Mouse (Mus musculus) liver, adult 2 months (tissue): ENCODE data around the gene Olfr1109. TPM values are rescaled to one million over a fixed set of nuclear protein-coding genes. Genes with fewer than 3 reads are reported as not detected.

ENCODE experiments used
- DNase-seq: peaks from one replicate; pipeline ENCODE4 v3.0.0-alpha.2; 2011; ENCODE audit warnings: low read depth, low spot score; ENCODE audit errors: extremely low read depth
- H3K27ac ChIP-seq: fragments of 200-500 bp; replicated peaks from 2 replicates; pipeline ENCODE4 v1.5.1; 2012; ENCODE audit warnings: low read depth, mild to moderate bottlenecking, control low read depth, inconsistent platforms, low read length; ENCODE audit not compliant: insufficient read depth
- H3K27me3 ChIP-seq: fragments of 200-500 bp; 2 replicates; pipeline ENCODE4 v1.6.1; 2012; ENCODE audit warnings: mild to moderate bottlenecking, moderate library complexity, low read length, inconsistent platforms; ENCODE audit not compliant: control insufficient read depth, insufficient read depth
- H3K36me3 ChIP-seq: fragments of 200-500 bp; 2 replicates; pipeline ENCODE4 v1.6.1; 2012; ENCODE audit warnings: low read length, inconsistent platforms; ENCODE audit not compliant: control insufficient read depth, insufficient read depth
- H3K4me1 ChIP-seq: fragments of 200-500 bp; 2 replicates; pipeline ENCODE4 v1.6.1; 2011; ENCODE audit warnings: low read length; ENCODE audit not compliant: control insufficient read depth, insufficient read depth
- H3K4me3 ChIP-seq: fragments of 200-500 bp; 2 replicates; pipeline ENCODE4 v1.5.1; 2011; ENCODE audit warnings: low read depth, mild to moderate bottlenecking, control low read depth, low read length, moderate library complexity; ENCODE audit not compliant: insufficient read depth
- H3K79me2 ChIP-seq: fragments of 200-500 bp; 2 replicates; pipeline ENCODE4 v1.6.1; 2012; ENCODE audit warnings: inconsistent platforms, mild to moderate bottlenecking, low read length, moderate library complexity; ENCODE audit not compliant: control insufficient read depth, insufficient read depth
- H3K9ac ChIP-seq: fragments of 200-500 bp; 2 replicates; pipeline ENCODE4 v1.6.1; 2012; ENCODE audit warnings: low read depth, mild to moderate bottlenecking, control low read depth, inconsistent platforms, low read length
- CTCF ChIP-seq: fragments of 200-500 bp; IDR thresholded peaks from 2 replicates; pipeline ENCODE4 v1.5.1; 2011; ENCODE audit warnings: low read depth, low read length, control low read depth
- POLR2A ChIP-seq: fragments of 200-500 bp; IDR thresholded peaks from 2 replicates; pipeline ENCODE4 v1.6.1; 2011; ENCODE audit warnings: low read length, control low read depth; ENCODE audit not compliant: insufficient read depth; ENCODE audit errors: extremely low read depth
- WGBS: fragments of 180-500 bp; shearing (Covaris S2); methylation state at CpG from one replicate; pipeline ENCODE4 v1.1.7; 2018; 5-methylcytosine and 5-hydroxymethylcytosine counted together
- polyA plus RNA-seq: library from polyadenylated mRNA; depleted of rRNA; stranded (reverse); fragments of >200 nt; gene quantifications from 2 replicates; pipeline ENCODE4 v1.2.3, GENCODE M21; 2012; rRNA removed
- total RNA-seq: library from RNA; depleted of rRNA; stranded (reverse); fragments of >200 nt; gene quantifications from 2 replicates; pipeline ENCODE4 v1.2.3, GENCODE M21; 2014; rRNA removed

Gene Olfr1109
- total RNA-seq, result not detected in 2 replicates
- polyA plus RNA-seq, result not detected in 2 replicates

DNA sequence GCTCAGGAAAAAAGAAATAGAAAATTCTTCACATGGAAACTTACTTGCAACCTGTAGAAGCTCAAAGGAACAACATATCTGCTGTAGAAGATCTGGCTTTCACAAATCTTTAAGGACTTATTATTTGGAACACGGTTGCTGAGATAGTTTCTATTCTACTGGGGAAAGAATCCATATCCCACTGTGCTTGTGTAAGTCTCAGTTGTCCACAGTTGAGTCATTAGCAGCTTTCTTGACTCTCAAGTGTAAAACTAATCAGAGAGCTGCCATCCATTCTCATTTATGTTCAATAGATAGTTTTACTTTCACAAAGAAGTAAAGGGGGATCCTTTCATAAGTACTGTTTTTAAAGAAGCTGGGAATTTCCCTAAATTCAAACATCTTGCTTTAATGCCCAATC lies at the start of gene Olfr1109:
Gene Olfr1109 (minus strand): TSS at position 101 of the 400 bp plus-strand sequence.
- H3K79me2 ChIP-seq, result no peaks in the 10 kb centered on the region
- DNase-seq, result no peak
- H3K9ac ChIP-seq, result no peak within 1 kb of the TSS
- H3K4me3 ChIP-seq, result no peak within 1 kb of the TSS
- no peaks in the 10 kb centered on the region for H3K27me3 ChIP-seq
- no peak within 1 kb of the TSS for H3K27ac ChIP-seq
- no peaks in the 10 kb centered on the region for H3K36me3 ChIP-seq
- 62% methylated on average over 1 of the region's 1 CpGs for WGBS
- TF ChIP-seq POLR2A (no peak), CTCF (no peak)
- H3K4me1 ChIP-seq, result no peaks in the 10 kb centered on the region

GRCm38 (mm10) chr2:87140200-87140599 lies 44.4 kb upstream of the Olfr1109 start, which contains the start of gene Olfr1110:
Gene Olfr1110, minus strand, starts transcription at chr2:87140300.
- H3K79me2 ChIP-seq, result no peaks in the 10 kb centered on the region
- no peak for DNase-seq
- WGBS, result 68% methylated on average over 1 of the region's 1 CpGs
- H3K27me3 ChIP-seq, result no peaks in the 10 kb centered on the region
- H3K4me1 ChIP-seq, result no peaks in the 10 kb centered on the region
- no peak for TF ChIP-seq POLR2A
- no peak for TF ChIP-seq CTCF
- H3K4me3 ChIP-seq, result no peak within 1 kb of the TSS
- H3K9ac ChIP-seq, result no peak within 1 kb of the TSS
- no peaks in the 10 kb centered on the region for H3K36me3 ChIP-seq
- no peak within 1 kb of the TSS for H3K27ac ChIP-seq

DNA sequence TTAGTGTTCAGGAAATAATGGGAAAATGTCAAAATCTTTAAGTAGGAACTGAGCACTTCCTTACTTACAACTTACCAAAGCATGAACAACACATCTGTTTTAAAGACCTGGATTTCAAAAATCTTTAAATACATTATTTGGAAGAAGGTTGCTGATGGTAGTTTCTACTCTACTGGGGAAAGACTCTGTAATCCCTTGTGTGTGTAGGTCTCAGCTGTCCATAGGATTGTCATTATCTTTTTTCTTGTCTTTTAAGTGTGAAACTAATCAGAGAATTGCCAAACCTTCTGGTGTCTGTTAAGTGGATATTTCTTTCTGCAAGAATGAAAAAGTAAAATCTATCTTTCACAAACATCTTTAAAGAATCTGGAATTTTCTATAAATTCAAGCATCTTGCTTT lies 18.7 kb upstream of the Olfr1109 start, which contains the start of gene Olfr259:
Gene Olfr259 (minus strand): TSS at position 101 of the 400 bp plus-strand sequence.
- TF ChIP-seq CTCF (no peak), POLR2A (no peak)
- Histone ChIP-seq H3K36me3 (no peaks in the 10 kb centered on the region), H3K27me3 (no peaks in the 10 kb centered on the region), H3K9ac (no peak within 1 kb of the TSS), H3K27ac (no peak within 1 kb of the TSS), H3K4me3 (no peak within 1 kb of the TSS), H3K79me2 (no peaks in the 10 kb centered on the region), H3K4me1 (no peaks in the 10 kb centered on the region)
- no peak for DNase-seq

- Histone ChIP-seq H3K36me3 (no peaks in the 10 kb centered on the region), H3K27ac (no peak within 1 kb of the TSS), H3K27me3 (no peaks in the 10 kb centered on the region), H3K79me2 (no peaks in the 10 kb centered on the region), H3K9ac (no peak within 1 kb of the TSS), H3K4me3 (no peak within 1 kb of the TSS), H3K4me1 (no peaks in the 10 kb centered on the region)
- DNase-seq, result no peak
- TF ChIP-seq CTCF (no peak), POLR2A (no peak)
- WGBS, result 70% methylated on average over 1 of the region's 1 CpGs
These were observed 20.1 kb downstream of the Olfr1109 start, which contains the start of gene Olfr1107 for GRCm38 (mm10) chr2:87075717-87076116. Gene Olfr1107, minus strand, starts transcription at chr2:87075817.

- TF ChIP-seq POLR2A (no peak), CTCF (no peak)
These were observed 43.6 kb downstream of the Olfr1109 start, which contains the start of gene Olfr1106 for GRCm38 (mm10) chr2:87052173-87052572. Gene Olfr1106, minus strand, starts transcription at chr2:87052273.

More at GRCm38 (mm10) chr2:87052173-87052572, 43.6 kb downstream of the Olfr1109 start, which contains the start of gene Olfr1106:
- H3K4me3 ChIP-seq, result no peak within 1 kb of the TSS
- H3K27me3 ChIP-seq, result no peaks in the 10 kb centered on the region
- H3K9ac ChIP-seq, result no peak within 1 kb of the TSS
- no peaks in the 10 kb centered on the region for H3K4me1 ChIP-seq
- H3K79me2 ChIP-seq, result no peaks in the 10 kb centered on the region
- DNase-seq, result no peak
- no peaks in the 10 kb centered on the region for H3K36me3 ChIP-seq
- no peak within 1 kb of the TSS for H3K27ac ChIP-seq
- WGBS, result 66% methylated on average over 1 of the region's 1 CpGs

Other genes with a start within 250 kb of the Olfr1109 start
- gene Olfr1095, start 244.3 kb downstream of the Olfr1109 start, total RNA-seq, result not detected in 2 replicates
- gene Olfr1095, start 244.3 kb downstream of the Olfr1109 start, polyA plus RNA-seq, result not detected in 2 replicates
- gene Gm13723, start 221.2 kb downstream of the Olfr1109 start, total RNA-seq, result not detected in 2 replicates
- not detected in 2 replicates for gene Gm13723, start 221.2 kb downstream of the Olfr1109 start, polyA plus RNA-seq
- gene Olfr1097, start 203.8 kb downstream of the Olfr1109 start, total RNA-seq, result not detected in 2 replicates
- gene Olfr1097, start 203.8 kb downstream of the Olfr1109 start, polyA plus RNA-seq, result not detected in 2 replicates
- not detected in 2 replicates for gene Olfr1098, start 171.5 kb downstream of the Olfr1109 start, total RNA-seq
- gene Olfr1098, start 171.5 kb downstream of the Olfr1109 start, polyA plus RNA-seq, result not detected in 2 replicates
- gene Olfr1099, start 135.3 kb downstream of the Olfr1109 start, total RNA-seq, result not detected in 2 replicates
- not detected in 2 replicates for gene Olfr1099, start 135.3 kb downstream of the Olfr1109 start, polyA plus RNA-seq
- gene Olfr1100, start 116.1 kb downstream of the Olfr1109 start, total RNA-seq, result not detected in 2 replicates
- gene Olfr1100, start 116.1 kb downstream of the Olfr1109 start, polyA plus RNA-seq, result not detected in 2 replicates
- gene Olfr1101, start 104.8 kb downstream of the Olfr1109 start, total RNA-seq, result not detected in 2 replicates
- gene Olfr1101, start 104.8 kb downstream of the Olfr1109 start, polyA plus RNA-seq, result not detected in 2 replicates
- gene Olfr1102, start 97.6 kb downstream of the Olfr1109 start, total RNA-seq, result not detected in 2 replicates
- not detected in 2 replicates for gene Olfr1102, start 97.6 kb downstream of the Olfr1109 start, polyA plus RNA-seq
- gene Olfr1104, start 68.9 kb downstream of the Olfr1109 start, total RNA-seq, result not detected in 2 replicates
- not detected in 2 replicates for gene Olfr1104, start 68.9 kb downstream of the Olfr1109 start, polyA plus RNA-seq
- gene Olfr1105, start 59.5 kb downstream of the Olfr1109 start, total RNA-seq, result not detected in 2 replicates
- gene Olfr1105, start 59.5 kb downstream of the Olfr1109 start, polyA plus RNA-seq, result not detected in 2 replicates
- gene Olfr1106, start 43.7 kb downstream of the Olfr1109 start, total RNA-seq, result not detected in 2 replicates
- gene Olfr1106, start 43.7 kb downstream of the Olfr1109 start, polyA plus RNA-seq, result not detected in 2 replicates
- not detected in 2 replicates for gene Olfr1107, start 20.2 kb downstream of the Olfr1109 start, total RNA-seq
- gene Olfr1107, start 20.2 kb downstream of the Olfr1109 start, polyA plus RNA-seq, result not detected in 2 replicates
- not detected in 2 replicates for gene Olfr259, start 18.6 kb upstream of the Olfr1109 start, total RNA-seq
- not detected in 2 replicates for gene Olfr259, start 18.6 kb upstream of the Olfr1109 start, polyA plus RNA-seq
- gene Olfr1110, start 44.3 kb upstream of the Olfr1109 start, total RNA-seq, result not detected in 2 replicates
- gene Olfr1110, start 44.3 kb upstream of the Olfr1109 start, polyA plus RNA-seq, result not detected in 2 replicates
- not detected in 2 replicates for gene Olfr1111, start 56.6 kb upstream of the Olfr1109 start, total RNA-seq
- not detected in 2 replicates for gene Olfr1111, start 56.6 kb upstream of the Olfr1109 start, polyA plus RNA-seq
- gene Olfr1112, start 91.8 kb upstream of the Olfr1109 start, total RNA-seq, result not detected in 2 replicates
- not detected in 2 replicates for gene Olfr1112, start 91.8 kb upstream of the Olfr1109 start, polyA plus RNA-seq
- gene Olfr1113, start 113.0 kb upstream of the Olfr1109 start, total RNA-seq, result not detected in 2 replicates
- gene Olfr1113, start 113.0 kb upstream of the Olfr1109 start, polyA plus RNA-seq, result not detected in 2 replicates
- gene Olfr1115, start 152.0 kb upstream of the Olfr1109 start, total RNA-seq, result not detected in 2 replicates
- not detected in 2 replicates for gene Olfr1115, start 152.0 kb upstream of the Olfr1109 start, polyA plus RNA-seq
- not detected in 2 replicates for gene Olfr1116, start 171.5 kb upstream of the Olfr1109 start, total RNA-seq
- not detected in 2 replicates for gene Olfr1116, start 171.5 kb upstream of the Olfr1109 start, polyA plus RNA-seq
- not detected in 2 replicates for gene Olfr1118, start 211.6 kb upstream of the Olfr1109 start, total RNA-seq
- gene Olfr1118, start 211.6 kb upstream of the Olfr1109 start, polyA plus RNA-seq, result not detected in 2 replicates